Comparison of ENCODE assay signal across 12 mouse cellular contexts in the genomic region with DNA sequence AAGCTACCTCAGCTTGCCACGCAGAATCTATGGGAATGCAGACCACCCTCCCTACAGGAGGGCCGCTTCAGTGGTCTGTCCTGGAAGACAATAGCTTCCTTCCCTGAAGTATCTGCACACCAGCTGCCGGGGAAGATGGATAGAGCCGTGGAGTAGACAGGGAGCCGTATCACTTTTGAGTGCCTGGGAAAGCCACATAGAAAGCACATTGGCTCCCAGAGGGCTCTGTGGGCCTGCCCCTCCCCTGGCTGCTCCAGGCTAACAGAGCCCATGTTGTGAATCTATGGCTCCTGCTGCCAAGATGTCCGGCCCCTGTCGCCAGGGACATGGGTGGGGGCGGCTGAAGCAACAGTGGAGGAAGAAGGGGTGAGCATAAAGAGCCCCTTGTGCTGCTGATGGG.
DNase-seq lines count a peak whose midpoint lies in the region; ATAC-seq and TF ChIP-seq lines count a peak whose summit lies in the region.
"Had no signal": no experiment of that assay in that cellular context is flagged by ENCODE, and none has a peak within 500 bp of the region (broad histone marks: within the 10 kb centered on the region; RNA-seq: fewer than 3 reads in every experiment).

No protein-coding gene starts in this region.

- H3K36me3 ChIP-seq in neural tube, embryonic 11.5 days (ENCODE audit: control insufficient read depth, insufficient read depth, low read length): no peaks in the 10 kb centered on the region
- H3K36me3 ChIP-seq in forebrain, embryonic 15.5 days: no peaks in the 10 kb centered on the region
- no peaks in the 10 kb centered on the region for H3K36me3 ChIP-seq in hindbrain, postnatal 0 days (ENCODE audit: insufficient read depth, low read length)
- no peaks in the 10 kb centered on the region for H3K36me3 ChIP-seq in neural tube, embryonic 13.5 days
- H3K36me3 ChIP-seq: G1E had no signal

- TF ChIP-seq CTCF in hindbrain, postnatal 0 days (IDR thresholded peaks at IDR 0.05; ENCODE audit: low read depth): no peak

- peak; percentile 57 for ATAC-seq in neural tube, embryonic 11.5 days (ENCODE audit: insufficient read depth, low FRiP score, low TSS enrichment)
- ATAC-seq in forebrain, embryonic 15.5 days (replicated peaks): peak; percentile 51; the same call in 1 of the 2 replicates
- peak; percentile 81 for ATAC-seq in hindbrain, postnatal 0 days
- ATAC-seq in neural tube, embryonic 13.5 days (ENCODE audit: low read depth): peak; percentile 73
- ATAC-seq: inflammation-experienced regulatory T-cells, adult 6 months had no signal

- H3K27me3 ChIP-seq in neural tube, embryonic 11.5 days (ENCODE audit: control insufficient read depth, insufficient read depth, low read length): no peaks in the 10 kb centered on the region
- no peaks in the 10 kb centered on the region for H3K27me3 ChIP-seq in forebrain, embryonic 15.5 days
- no peaks in the 10 kb centered on the region for H3K27me3 ChIP-seq in hindbrain, postnatal 0 days (ENCODE audit: insufficient read depth, low read length)
- no peaks in the 10 kb centered on the region for H3K27me3 ChIP-seq in neural tube, embryonic 13.5 days

- WGBS in neural tube, embryonic 11.5 days: 18% methylated on average over 8 of the region's 8 CpGs
- 14% methylated on average over 8 of the region's 8 CpGs for WGBS in forebrain, embryonic 15.5 days
- 22% methylated on average over 8 of the region's 8 CpGs for WGBS in hindbrain, postnatal 0 days
- 17% methylated on average over 8 of the region's 8 CpGs for WGBS in neural tube, embryonic 13.5 days

- H3K9me3 ChIP-seq in neural tube, embryonic 11.5 days (ENCODE audit: control insufficient read depth, low read length): no peaks in the 10 kb centered on the region
- no peaks in the 10 kb centered on the region for H3K9me3 ChIP-seq in forebrain, embryonic 15.5 days
- no peaks in the 10 kb centered on the region for H3K9me3 ChIP-seq in hindbrain, postnatal 0 days (ENCODE audit: low read length)
- H3K9me3 ChIP-seq in neural tube, embryonic 13.5 days: no peaks in the 10 kb centered on the region

- peak overlapping the region; percentile 27; the same call in 1 of the 2 replicates for H3K9ac ChIP-seq in neural tube, embryonic 11.5 days (ENCODE audit: low read length)
- no peak overlapping the region for H3K9ac ChIP-seq in forebrain, embryonic 15.5 days (replicated peaks)
- no peak overlapping the region for H3K9ac ChIP-seq in hindbrain, postnatal 0 days (replicated peaks; ENCODE audit: low read length)
- H3K9ac ChIP-seq in neural tube, embryonic 13.5 days: no peak overlapping the region

- H3K27ac ChIP-seq in neural tube, embryonic 11.5 days (ENCODE audit: low read depth, low read length): peak overlapping the region; percentile 58; the same call in 1 of the 2 replicates
- peak overlapping the region; percentile 41 for H3K27ac ChIP-seq in forebrain, embryonic 15.5 days (replicated peaks)
- H3K27ac ChIP-seq in hindbrain, postnatal 0 days: peak overlapping the region; percentile 48; the same call in 1 of the 2 replicates
- peak overlapping the region; percentile 69 for H3K27ac ChIP-seq in neural tube, embryonic 13.5 days (replicated peaks)
- H3K27ac ChIP-seq: left cerebral cortex, adult 2 months; macrophage had no signal

- no peak overlapping the region for H3K4me3 ChIP-seq in neural tube, embryonic 11.5 days (ENCODE audit: low read depth, low read length)
- no peak overlapping the region for H3K4me3 ChIP-seq in forebrain, embryonic 15.5 days
- H3K4me3 ChIP-seq in hindbrain, postnatal 0 days (ENCODE audit: low read length): no peak overlapping the region
- no peak overlapping the region for H3K4me3 ChIP-seq in neural tube, embryonic 13.5 days
- H3K4me3 ChIP-seq: left cerebral cortex, adult 2 months had no signal

- H3K4me1 ChIP-seq in neural tube, embryonic 11.5 days (ENCODE audit: control insufficient read depth, insufficient read depth, low read length): peaks cover 22% of the 10 kb centered on the region
- H3K4me1 ChIP-seq in forebrain, embryonic 15.5 days: peaks cover 30% of the 10 kb centered on the region
- H3K4me1 ChIP-seq in hindbrain, postnatal 0 days (ENCODE audit: insufficient read depth, low read length): no peaks in the 10 kb centered on the region; the same call in 1 of the 2 replicates
- peaks cover 72% of the 10 kb centered on the region for H3K4me1 ChIP-seq in neural tube, embryonic 13.5 days (replicated peaks)

- peak; percentile 57 for DNase-seq in neural tube, embryonic 11.5 days (ENCODE audit: low spot score)
- DNase-seq in neural tube, embryonic 10.5 days (ENCODE audit: extremely low spot score, low spot score): no peak
- DNase-seq in hindbrain, postnatal 0 days (ENCODE audit: low spot score): peak; percentile 77
- no peak for DNase-seq in ovary, adult 18-20 months (ENCODE audit: low spot score)
- DNase-seq in urinary bladder, adult 18-20 months (ENCODE audit: low spot score in 2 of 2): no peak
- no peak for DNase-seq in natural killer cell, adult 2 months (ENCODE audit: low spot score in 2 of 2)

- no peak overlapping the region for H3K4me2 ChIP-seq in neural tube, embryonic 11.5 days (ENCODE audit: low read depth)
- no peak overlapping the region for H3K4me2 ChIP-seq in forebrain, embryonic 15.5 days (replicated peaks)
- 0 out of 2 replicates have a peak overlapping the region, but pooled peaks have one; percentile 16 for H3K4me2 ChIP-seq in hindbrain, postnatal 0 days (ENCODE audit: low read depth, low read length)
- no peak overlapping the region for H3K4me2 ChIP-seq in neural tube, embryonic 13.5 days

Comparison
In these comparisons a context has a peak if more than half of its experiments do, and no peak if none do; other contexts are left out.
1. DNase-seq: peak in neural tube, embryonic 11.5 days (single experiment) and hindbrain, postnatal 0 days (single experiment); none in neural tube, embryonic 10.5 days (single experiment), ovary, adult 18-20 months (single experiment), urinary bladder, adult 18-20 months (0 of 2) and natural killer cell, adult 2 months (0 of 2).
2. Peak in every context shown above with its lines, with median percentiles within 50 percentile points of each other: ATAC-seq and H3K27ac ChIP-seq.